Mouse (Mus musculus) hindbrain, embryonic 11.5 days (tissue): ENCODE measurements around the gene Babam2. TPM values are rescaled to one million over a fixed set of nuclear protein-coding genes. Genes with fewer than 3 reads are reported as not detected.

Experiments used
- ATAC-seq: fragments of 200-750 bp; cut with Nextera tagmentation; 2 replicates; pipeline ENCODE4 v1.8.0; 2017; ENCODE audit warnings: mild to moderate bottlenecking, moderate TSS enrichment, moderate library complexity; ENCODE audit not compliant: low FRiP score
- DNase-seq: peaks from one replicate; pipeline ENCODE4 v3.0.0-alpha.2; 2015; ENCODE audit warnings: low spot score
- H3K27ac ChIP-seq: fragments of 300-500 bp; sonication (generic); 2 replicates; pipeline ENCODE4 v1.5.1; 2014; ENCODE audit warnings: mild to moderate bottlenecking, low read depth, low read length
- H3K27me3 ChIP-seq: fragments of 300-500 bp; sonication (generic); 2 replicates; pipeline ENCODE4 v1.6.1; 2014; ENCODE audit warnings: mild to moderate bottlenecking, low read length, moderate library complexity, mixed read lengths; ENCODE audit not compliant: control insufficient read depth, insufficient read depth
- H3K36me3 ChIP-seq: fragments of 300-500 bp; sonication (generic); 2 replicates; pipeline ENCODE4 v1.6.1; 2014; ENCODE audit warnings: mild to moderate bottlenecking, low read length, moderate library complexity, mixed read lengths; ENCODE audit not compliant: control insufficient read depth, insufficient read depth
- H3K4me1 ChIP-seq: fragments of 300-500 bp; sonication (generic); replicated peaks from 2 replicates; pipeline ENCODE4 v1.6.1; 2014; ENCODE audit warnings: low read length, mixed read lengths; ENCODE audit not compliant: control insufficient read depth, insufficient read depth
- H3K4me2 ChIP-seq: fragments of 300-500 bp; sonication (generic); replicated peaks from 2 replicates; pipeline ENCODE4 v1.6.1; 2014; ENCODE audit warnings: mild to moderate bottlenecking, low read depth, low read length
- H3K4me3 ChIP-seq: fragments of 300-500 bp; sonication (generic); 2 replicates; pipeline ENCODE4 v1.5.1; 2014; ENCODE audit warnings: low read depth, low read length
- H3K9ac ChIP-seq: fragments of 300-500 bp; sonication (generic); 2 replicates; pipeline ENCODE4 v1.6.1; 2014; ENCODE audit warnings: low read depth, low read length
- H3K9me3 ChIP-seq: fragments of 300-500 bp; sonication (generic); 2 replicates; pipeline ENCODE4 v1.6.1; 2016; ENCODE audit warnings: low read length; ENCODE audit not compliant: control insufficient read depth
- WGBS: fragments of 180-500 bp; shearing (Covaris S2); extraction: QIAGEN DNeasy Blood & Tissue Kit; methylation state at CpG from one replicate; pipeline ENCODE4 v1.1.7; 2014; 5-methylcytosine and 5-hydroxymethylcytosine counted together
- polyA plus RNA-seq: library from polyadenylated mRNA; unstranded; fragments of >200 nt; fragmentation: Nextera tagmentation; extraction: Ambion mirVana; gene quantifications from 2 replicates; pipeline ENCODE4 v1.2.1, GENCODE M21; 2014

Gene Babam2
- polyA plus RNA-seq, 1 experiment from 2014 or later: 36.2 TPM

- H3K4me2 ChIP-seq: no peak overlapping the region
- H3K4me1 ChIP-seq: no peaks in the 10 kb centered on the region
- DNase-seq: no peak
- H3K27ac ChIP-seq: no peak overlapping the region
- WGBS: 82% methylated on average over 1 of the region's 1 CpGs
- H3K9me3 ChIP-seq: no peaks in the 10 kb centered on the region
- ATAC-seq: no peak
- H3K4me3 ChIP-seq: no peak overlapping the region
- H3K27me3 ChIP-seq: no peaks in the 10 kb centered on the region
- no peak overlapping the region for H3K9ac ChIP-seq
- no peaks in the 10 kb centered on the region for H3K36me3 ChIP-seq
These were observed 364.4 kb downstream of the Babam2 start for GRCm38 (mm10) chr5:32061854-32062253.

DNA sequence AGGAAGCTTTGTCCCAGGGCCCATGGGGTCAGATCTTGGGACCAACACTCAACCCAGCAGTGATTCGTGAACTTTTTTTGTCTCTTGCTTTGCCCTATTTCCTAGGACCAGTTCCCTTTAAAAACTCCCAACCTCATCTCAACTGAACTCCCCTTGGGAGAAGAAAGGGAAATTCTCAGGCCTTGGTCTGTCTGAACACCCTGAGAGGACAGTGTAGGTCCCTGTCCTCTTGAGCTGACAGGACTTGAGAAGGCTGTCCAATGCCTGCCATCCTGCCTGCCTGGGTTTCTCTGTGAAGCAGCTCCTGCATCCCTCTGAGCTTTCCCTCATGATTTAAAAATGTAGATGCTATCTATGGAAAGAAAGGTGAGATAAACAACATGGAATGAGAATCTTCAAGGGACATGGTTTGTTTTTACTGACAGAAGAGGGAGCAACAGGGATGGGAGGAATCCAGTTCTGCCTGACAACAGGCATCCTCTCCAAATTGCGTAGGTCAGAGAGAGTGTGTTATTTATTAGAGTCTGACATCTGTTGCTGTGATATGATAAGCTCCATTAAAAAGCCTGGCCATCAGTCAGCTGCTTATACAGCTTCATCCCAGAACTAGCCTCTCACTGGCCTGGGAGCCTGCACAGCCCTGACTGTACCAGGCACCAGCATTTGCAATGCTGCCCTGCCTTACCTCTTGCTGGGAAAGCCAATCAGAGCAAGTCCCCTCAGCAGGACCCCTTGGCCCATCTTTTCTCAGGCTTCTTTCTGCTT is 367.0 kb downstream of the Babam2 start:
- Histone ChIP-seq H3K4me3 (no peak overlapping the region), H3K36me3 (no peaks in the 10 kb centered on the region), H3K9me3 (no peaks in the 10 kb centered on the region), H3K4me1 (no peaks in the 10 kb centered on the region), H3K4me2 (no peak overlapping the region), H3K27ac (no peak overlapping the region), H3K9ac (no peak overlapping the region), H3K27me3 (no peaks in the 10 kb centered on the region)
- WGBS: 87% methylated on average over 2 of the region's 2 CpGs
- DNase-seq: no peak
- ATAC-seq: no peak

DNA sequence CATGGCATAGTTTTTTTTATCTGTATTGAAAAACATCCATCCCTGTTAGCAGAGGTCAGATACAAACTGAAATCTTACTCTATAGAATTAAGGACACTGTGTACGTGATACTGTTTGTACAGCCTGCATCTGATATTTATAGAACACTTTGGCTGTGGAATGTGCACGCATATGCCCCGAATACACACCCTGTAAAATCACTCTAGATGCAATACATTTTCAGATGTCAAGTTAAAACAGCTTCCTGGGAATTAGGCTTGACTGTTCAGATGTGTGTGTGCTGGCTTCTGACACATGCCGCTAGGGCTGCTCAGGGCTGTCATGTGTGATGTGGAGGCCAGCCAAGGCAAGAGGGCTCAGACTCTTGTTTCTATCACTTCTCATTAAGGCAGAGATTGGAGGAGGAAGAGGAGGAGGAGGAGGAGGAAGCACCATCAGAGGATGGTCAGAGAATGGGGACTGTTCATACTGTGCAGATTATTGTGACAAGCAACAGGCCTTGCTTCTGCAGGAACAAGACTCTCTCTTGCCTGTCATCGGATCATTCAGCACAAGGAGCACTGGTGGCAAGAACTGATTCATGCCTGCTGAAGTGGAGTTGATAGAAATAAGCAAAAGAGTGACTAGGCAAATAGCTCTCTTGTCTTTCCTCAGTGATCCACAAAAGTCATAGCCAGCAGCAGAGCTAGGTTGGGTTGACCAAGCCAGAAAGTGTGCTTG is 368.7 kb downstream of the Babam2 start:
- no peaks in the 10 kb centered on the region for H3K36me3 ChIP-seq
- no peaks in the 10 kb centered on the region for H3K9me3 ChIP-seq
- no peak overlapping the region for H3K9ac ChIP-seq
- no peak overlapping the region for H3K27ac ChIP-seq
- H3K27me3 ChIP-seq: no peaks in the 10 kb centered on the region
- H3K4me3 ChIP-seq: no peak overlapping the region
- WGBS: 82% methylated on average over 5 of the region's 5 CpGs
- ATAC-seq (no peak), DNase-seq (no peak)
- no peak overlapping the region for H3K4me2 ChIP-seq
- H3K4me1 ChIP-seq: no peaks in the 10 kb centered on the region

GRCm38 (mm10) chr5:32066839-32067238 is 369.4 kb downstream of the Babam2 start:
- H3K36me3 ChIP-seq: no peaks in the 10 kb centered on the region
- no peak overlapping the region for H3K4me3 ChIP-seq
- H3K4me1 ChIP-seq: no peaks in the 10 kb centered on the region
- H3K27me3 ChIP-seq: no peaks in the 10 kb centered on the region
- H3K9ac ChIP-seq: no peak overlapping the region
- no peaks in the 10 kb centered on the region for H3K9me3 ChIP-seq
- DNase-seq (no peak), ATAC-seq (no peak)
- 75% methylated on average over 2 of the region's 2 CpGs for WGBS
- H3K27ac ChIP-seq: no peak overlapping the region
- no peak overlapping the region for H3K4me2 ChIP-seq

DNA sequence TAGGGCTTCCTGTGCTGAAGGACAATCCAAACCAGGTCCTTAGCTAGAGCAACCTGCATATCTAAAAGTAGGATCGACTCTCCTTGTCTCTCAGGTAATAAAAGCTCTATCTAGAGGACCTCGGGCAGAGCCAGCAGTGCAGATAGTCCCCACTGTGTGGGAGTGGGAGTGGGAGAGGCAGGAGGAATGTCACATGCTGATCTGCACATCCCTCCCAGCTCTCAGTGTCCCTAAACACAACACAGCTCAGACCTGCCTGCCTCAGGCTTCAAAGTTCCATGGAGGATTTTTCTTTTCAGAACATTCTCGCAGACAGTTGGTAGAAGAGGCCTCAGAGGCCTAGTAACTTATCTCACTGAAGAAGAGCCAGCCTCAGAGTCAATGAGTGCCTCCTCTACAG is 371.1 kb downstream of the Babam2 start:
- Histone ChIP-seq H3K27ac (no peak overlapping the region), H3K4me1 (no peaks in the 10 kb centered on the region), H3K4me2 (no peak overlapping the region), H3K9ac (no peak overlapping the region), H3K9me3 (no peaks in the 10 kb centered on the region), H3K27me3 (no peaks in the 10 kb centered on the region), H3K4me3 (no peak overlapping the region), H3K36me3 (no peaks in the 10 kb centered on the region)
- DNase-seq (no peak), ATAC-seq (no peak)
- 90% methylated on average over 3 of the region's 3 CpGs for WGBS

- H3K27me3 ChIP-seq: no peaks in the 10 kb centered on the region
- no peaks in the 10 kb centered on the region for H3K36me3 ChIP-seq
- WGBS: 75% methylated on average over 4 of the region's 4 CpGs
- H3K4me2 ChIP-seq: no peak overlapping the region
- no peak for ATAC-seq
- H3K4me1 ChIP-seq: no peaks in the 10 kb centered on the region
- H3K9ac ChIP-seq: no peak overlapping the region
- H3K27ac ChIP-seq: no peak overlapping the region
- H3K9me3 ChIP-seq: no peaks in the 10 kb centered on the region
- DNase-seq: no peak
- H3K4me3 ChIP-seq: no peak overlapping the region
These were observed 371.6 kb downstream of the Babam2 start for GRCm38 (mm10) chr5:32069096-32069495.

- DNase-seq: no peak
- no peak overlapping the region for H3K4me3 ChIP-seq
- H3K4me2 ChIP-seq: no peak overlapping the region
- WGBS: 86% methylated on average over 10 of the region's 10 CpGs
- no peaks in the 10 kb centered on the region for H3K9me3 ChIP-seq
- H3K27me3 ChIP-seq: no peaks in the 10 kb centered on the region
- H3K27ac ChIP-seq: no peak overlapping the region
- no peaks in the 10 kb centered on the region for H3K4me1 ChIP-seq
- H3K9ac ChIP-seq: no peak overlapping the region
- ATAC-seq: no peak
- no peaks in the 10 kb centered on the region for H3K36me3 ChIP-seq
These were observed 372.2 kb downstream of the Babam2 start for GRCm38 (mm10) chr5:32069566-32070169.

DNA sequence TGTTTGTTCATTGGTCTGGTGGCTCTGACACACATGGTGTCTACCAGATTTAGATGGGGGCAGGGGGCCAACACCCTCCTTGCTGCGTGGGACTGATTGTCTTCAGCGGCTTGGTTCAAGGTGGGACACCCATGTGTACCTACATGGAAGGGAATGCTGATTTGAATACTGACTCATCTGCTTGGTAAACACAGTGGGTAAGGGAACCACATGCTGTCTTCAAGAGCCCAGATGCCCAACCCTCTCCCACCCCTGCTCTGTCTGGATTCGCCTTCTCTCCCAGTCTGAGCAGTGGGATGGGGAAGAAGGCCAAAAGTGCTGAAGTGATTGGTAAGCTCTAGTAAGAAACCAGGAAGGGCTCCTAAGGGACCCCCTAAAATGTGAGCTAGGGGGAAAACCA is 373.3 kb downstream of the Babam2 start:
- WGBS: 87% methylated on average over 3 of the region's 3 CpGs
- H3K4me3 ChIP-seq: no peak overlapping the region
- no peaks in the 10 kb centered on the region for H3K4me1 ChIP-seq
- no peaks in the 10 kb centered on the region for H3K36me3 ChIP-seq
- no peak overlapping the region for H3K27ac ChIP-seq
- H3K27me3 ChIP-seq: no peaks in the 10 kb centered on the region
- DNase-seq (no peak), ATAC-seq (no peak)
- H3K9ac ChIP-seq: no peak overlapping the region
- no peaks in the 10 kb centered on the region for H3K9me3 ChIP-seq
- H3K4me2 ChIP-seq: no peak overlapping the region
